Mouse (Mus musculus) cerebellum, adult 18-20 months (tissue): Measurements from ENCODE around the gene Abhd12b.
A peak's percentile ranks its signal among the peaks of the same experiment; 100 is the strongest.

ENCODE experiments used
- DNase-seq, 2 experiments: peaks; one replicate each; pipeline ENCODE4 v3.0.0; 2021

Gene Abhd12b

DNA sequence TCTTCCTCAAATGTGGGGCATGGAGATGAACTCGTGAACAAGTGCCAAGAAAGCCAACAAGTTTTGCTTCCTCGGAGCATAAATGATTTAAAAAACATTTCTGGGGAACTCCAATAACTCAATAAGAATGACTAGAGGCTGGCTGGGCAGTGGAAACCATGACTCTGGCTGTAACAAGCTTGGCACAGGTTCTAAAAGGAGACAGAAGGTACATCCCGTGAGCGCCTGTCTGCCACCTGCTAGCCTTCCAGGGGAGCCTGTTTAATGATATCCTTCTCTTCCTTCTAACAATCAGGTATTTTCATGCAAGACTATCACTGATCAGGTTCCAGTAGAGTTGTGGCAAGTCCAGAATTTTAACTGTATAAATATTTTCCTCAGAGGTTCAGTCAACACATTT is 58.6 kb downstream of the Abhd12b start:
- DNase-seq: peak; percentile 21 to 34

DNA sequence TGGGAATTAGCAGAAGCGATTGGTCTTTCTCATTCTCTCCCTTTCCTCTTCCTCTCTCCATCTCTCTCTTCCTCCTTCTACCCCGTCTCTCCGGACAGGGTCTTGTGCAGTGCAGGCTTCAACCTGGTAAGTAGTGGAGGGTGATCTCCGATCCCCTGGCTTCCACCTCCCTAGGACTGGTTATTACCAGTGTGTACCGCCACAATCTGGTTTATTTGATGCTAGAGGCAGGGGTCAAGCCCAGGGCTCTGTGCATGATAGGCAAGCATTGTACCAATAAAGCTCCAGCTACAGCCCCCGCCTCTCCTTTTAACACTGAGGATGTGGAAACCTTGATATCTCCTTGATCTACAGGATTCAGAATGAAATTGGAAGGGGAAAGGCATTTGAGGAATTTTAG is 59.7 kb downstream of the Abhd12b start:
- DNase-seq: no peak

DNA sequence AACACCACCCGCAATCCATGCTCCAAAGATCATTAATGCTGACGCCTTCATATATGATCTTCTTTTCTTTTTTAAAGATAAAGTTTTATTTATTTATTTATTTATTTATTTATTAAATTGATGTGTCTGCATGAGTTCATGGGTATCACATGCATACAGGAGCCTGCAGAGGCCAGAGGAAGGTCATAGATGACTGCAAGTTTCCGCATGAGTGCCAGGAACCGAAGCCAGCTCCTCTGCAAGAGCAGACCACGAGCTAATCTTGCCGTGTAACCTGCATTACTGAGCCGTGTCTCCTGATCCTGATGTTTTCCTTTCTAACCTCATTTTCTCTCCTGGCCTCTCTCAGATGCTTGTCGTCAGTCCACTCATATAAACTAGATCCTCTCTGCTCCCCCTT is 60.3 kb downstream of the Abhd12b start:
- no peak for DNase-seq

DNA sequence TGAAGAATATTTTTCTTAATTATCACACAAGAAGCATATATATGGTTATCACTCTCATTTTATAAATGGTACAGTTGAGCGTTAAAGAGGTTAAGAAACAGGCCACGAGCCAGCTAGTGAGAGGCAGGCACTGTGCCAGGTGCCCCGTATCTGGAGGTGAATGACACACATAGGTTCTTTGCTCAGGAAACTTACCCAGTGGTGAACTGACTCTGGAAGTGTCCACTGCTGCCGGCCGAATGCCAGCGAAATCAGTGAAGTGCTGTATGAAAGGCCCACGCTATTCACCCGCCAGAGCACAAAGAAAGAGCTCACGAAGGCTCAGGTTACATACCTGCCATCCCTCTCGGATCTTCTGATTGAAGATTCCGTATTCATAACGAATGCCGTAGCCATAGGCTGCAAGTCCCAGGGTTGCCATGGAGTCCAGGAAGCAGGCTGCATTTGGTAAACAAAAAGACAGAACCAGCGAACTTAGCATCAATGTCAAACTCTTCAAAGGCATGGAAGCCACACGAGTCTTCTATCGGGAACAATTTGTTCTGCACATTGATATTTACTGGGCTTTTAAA is 62.4 kb downstream of the Abhd12b start:
- no peak for DNase-seq

DNA sequence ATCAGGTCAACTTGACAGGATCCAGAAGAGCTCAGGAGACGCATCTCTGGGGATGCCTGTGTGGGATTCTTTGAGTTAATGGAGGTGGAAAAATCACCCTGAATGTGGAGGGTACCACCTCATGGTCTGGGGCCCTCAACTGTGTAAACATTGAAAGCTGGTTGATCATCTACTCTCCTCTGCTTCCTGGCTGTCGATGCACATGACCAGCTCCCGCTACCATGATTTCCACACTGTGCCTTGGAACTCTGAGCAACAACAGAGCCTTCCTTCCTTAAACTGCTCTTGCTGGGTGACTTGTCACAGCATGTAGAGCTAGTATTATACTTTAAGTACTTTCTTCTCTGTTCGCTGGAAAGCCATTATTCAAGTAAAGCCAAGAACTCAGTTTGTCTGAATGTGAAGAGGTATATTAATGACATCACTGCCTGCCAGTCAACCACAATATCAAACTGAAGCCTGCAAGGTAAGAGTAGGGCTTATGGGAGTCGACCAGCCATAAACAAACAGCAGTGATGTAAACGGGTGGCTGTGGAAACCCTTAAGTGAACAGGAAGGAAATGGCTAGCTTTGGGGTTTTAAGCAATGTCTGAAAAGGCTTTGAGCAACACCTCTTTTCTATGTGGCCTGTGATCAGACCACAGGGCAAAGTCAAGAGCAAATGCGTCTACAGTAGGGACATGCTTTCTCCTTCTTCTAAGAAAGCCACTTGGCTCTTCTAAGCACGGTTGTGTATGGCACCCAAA is 65.0 kb downstream of the Abhd12b start:
- DNase-seq: no peak

DNA sequence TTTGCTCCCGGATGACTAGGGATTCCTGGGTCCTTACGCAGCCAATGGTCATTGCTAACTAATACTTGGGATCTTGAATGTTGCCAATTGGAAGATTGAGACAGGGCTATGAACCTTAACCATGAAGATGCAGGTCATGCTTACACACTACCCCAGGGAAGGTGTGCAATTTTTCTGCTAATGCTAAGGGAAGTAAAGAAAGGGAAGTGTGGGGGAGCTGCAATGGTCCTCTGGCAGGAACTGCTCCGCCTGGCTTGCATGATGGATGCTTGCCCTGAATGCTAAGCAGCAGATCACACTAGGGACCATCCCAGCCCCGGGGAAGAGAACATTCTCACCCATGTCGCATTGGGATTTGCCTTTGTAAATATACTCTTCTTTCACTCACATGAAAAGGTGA is 67.5 kb downstream of the Abhd12b start:
- DNase-seq: no peak

DNA sequence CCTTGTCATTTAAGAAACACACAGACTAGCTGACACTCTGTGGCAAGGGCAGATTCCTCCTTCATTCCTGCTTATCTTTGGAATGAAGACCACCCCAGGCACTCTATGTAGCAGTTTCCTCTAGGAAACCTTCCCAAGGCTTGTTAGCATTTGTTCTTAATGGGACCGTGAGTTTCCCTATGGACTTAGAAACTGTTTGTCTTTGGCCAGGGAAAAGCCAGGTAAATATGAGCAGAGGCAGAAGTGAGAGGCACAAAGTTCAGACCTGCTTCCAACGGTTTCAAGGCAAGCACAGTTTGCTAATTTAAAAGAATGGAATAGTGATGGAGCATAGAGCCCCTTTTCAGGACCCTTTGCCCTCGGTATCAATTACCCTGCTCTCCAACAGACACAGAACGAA is 69.4 kb downstream of the Abhd12b start:
- DNase-seq: no peak

DNA sequence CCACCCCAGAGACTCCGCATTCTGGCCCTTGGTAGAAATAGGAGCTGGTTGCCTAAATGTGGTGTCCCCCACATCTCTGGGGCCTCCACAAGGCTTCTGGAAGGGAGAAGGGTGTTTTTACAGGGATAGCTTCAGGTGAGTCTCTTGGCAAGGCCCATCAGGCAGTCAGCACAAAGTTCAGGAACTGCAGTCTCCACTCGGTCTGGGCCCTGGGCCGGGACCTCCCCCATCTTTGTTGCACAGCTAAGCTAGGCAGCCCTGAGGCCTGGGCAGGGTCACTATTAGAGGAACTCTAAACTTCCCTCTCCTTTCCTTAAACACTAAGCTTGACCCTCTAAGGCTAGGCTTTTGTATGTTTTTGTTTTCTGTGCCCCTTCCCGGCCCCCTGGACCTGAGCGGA is 72.7 kb downstream of the Abhd12b start:
- no peak for DNase-seq

DNA sequence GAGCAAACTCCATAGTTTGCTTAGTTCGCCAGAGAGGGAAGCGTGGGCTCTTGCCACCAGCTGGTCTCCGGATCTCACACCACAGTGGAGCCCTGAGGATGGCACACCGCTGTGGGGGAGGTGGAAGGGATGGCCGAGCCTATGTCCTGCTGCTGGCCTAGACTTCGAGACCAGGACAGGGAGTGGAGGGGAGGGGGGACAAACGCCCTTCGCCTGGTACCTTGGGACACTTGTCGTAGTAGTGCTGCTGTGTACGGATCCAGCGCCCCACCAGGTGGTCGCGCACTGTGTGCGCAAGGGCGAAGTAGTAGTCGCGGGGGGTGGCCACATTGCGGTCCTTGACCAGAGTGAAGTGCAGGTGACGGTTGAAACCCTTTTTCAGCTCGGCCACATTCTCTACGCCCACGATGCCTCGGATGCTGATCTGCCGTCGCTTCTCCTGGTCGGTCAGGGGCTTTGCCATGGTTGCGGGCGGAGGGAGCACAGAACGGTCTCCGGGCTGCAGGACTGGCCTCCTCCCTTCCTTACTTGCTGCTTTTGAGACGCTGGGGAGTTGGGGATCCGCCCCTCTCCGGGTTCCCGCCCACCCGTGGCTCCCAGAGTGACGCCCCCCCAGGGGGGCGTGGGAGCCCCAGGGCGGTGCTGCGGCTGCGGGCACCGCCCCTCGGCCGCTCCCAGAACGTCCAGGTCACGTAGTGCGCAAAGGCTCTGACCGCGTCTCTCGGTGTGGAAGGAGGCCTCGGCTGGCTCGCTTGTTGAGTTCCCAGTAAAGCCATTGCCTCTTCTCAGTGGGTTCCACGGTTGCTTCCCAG is 73.4 kb downstream of the Abhd12b start:
- no peak for DNase-seq

DNA sequence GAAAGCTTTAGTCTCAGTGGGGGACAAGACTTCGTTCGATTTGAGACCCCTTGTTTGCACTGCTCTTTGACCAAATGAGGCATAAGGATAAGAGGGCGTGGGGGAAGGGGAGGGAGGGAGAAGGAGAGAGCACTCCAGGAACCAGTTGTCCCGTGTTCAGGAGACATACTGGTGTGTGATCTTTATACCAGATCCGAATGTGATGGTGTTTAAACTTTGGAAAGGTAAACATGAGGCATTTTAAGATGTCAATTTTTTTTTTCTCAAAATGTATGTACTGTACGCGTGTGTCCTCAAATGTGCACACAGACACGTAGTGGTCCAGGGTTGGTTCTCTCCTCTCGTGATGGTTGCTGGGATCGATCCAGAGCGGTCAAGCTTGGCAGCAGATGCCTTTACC is 74.2 kb downstream of the Abhd12b start:
- no peak for DNase-seq

DNA sequence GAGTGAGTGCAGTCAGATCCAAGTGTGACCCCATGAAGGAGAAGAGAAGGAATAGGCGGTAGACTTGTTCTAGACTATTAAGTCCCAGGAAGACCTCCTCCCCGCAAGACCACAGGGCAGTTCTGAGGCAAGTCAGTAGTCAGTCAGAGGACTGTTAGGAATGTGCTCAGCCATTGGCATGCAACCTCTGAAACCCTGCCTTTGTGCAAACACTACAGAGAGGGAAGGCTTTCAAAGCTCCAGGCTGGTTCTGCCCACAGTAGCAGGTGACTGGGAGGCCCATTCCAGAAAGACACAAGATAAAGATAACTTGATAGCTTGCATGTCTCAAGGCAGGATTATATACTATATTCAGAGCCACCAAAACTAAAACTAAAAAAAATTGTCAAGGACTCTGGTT is 77.4 kb downstream of the Abhd12b start, which contains the start of gene Pygl:
TSS of gene Pygl (minus strand) at position 195 of the 400 bp plus-strand sequence.
- DNase-seq: no peak

DNA sequence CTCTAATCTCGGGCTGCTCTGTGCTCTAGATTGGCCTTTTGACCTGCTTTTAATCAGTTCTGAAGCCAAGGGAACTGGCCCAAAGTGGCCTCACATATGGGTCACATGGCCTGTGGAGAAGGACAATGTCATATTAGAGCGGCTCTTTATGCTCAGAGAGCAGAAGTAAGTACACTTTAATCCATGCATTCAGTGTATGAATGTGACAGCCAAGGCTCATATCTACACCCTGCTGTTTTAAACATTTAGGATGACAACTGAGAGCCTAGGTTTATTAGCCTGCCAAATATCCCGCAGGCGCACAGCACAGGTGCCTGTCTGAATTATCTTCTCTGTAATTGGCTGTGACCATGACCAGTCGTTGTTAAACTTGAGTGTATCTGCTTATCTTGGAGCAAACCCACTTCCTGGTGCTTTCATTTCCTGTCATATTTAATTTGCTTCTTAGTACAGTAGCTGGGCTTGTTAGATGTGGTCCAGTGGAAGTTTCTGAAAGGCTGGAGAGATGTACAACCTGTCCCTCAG is 78.1 kb downstream of the Abhd12b start:
- no peak for DNase-seq
